Mouse (Mus musculus) T-helper 17 cell (primary cell): Measurements from ENCODE around the gene Cttnbp2nl.

Experiments
- in situ Hi-C, 2 experiments: fragments of 300-600 bp; cut with MboI, MseI; formaldehyde crosslinking; loops; 1 replicate in 1 of 2; 2 replicates in 1 of 2; pipeline ENCODE4 v1.15.1; 2025; ENCODE audit warnings: high pct_unique_total_duplicates in 2 of 2

Cttnbp2nl gene

GRCm38 (mm10) chr3:104979735-104980134, 73.2 kb downstream of the Cttnbp2nl start:
- in situ Hi-C loops = no loop called here

- in situ Hi-C loops = loop anchor here (5.0 to 10.0 kb wide), 2 partner anchors 183 to 195 kb away; partner anchors contain the start of genes Fam19a3 (in 1 of the 2), Ppm1j (in 1 of the 2) and Rhoc (in 1 of the 2)
Observed at GRCm38 (mm10) chr3:104967548-104968300, 85.2 kb downstream of the Cttnbp2nl start.

GRCm38 (mm10) chr3:104965991-104966554, 86.9 kb downstream of the Cttnbp2nl start:
- in situ Hi-C loops = loop anchor here (5.0 to 10.0 kb wide), 2 partner anchors 181 to 194 kb away; partner anchors contain the start of genes Fam19a3 (in 1 of the 2), Ppm1j (in 1 of the 2) and Rhoc (in 1 of the 2)

GRCm38 (mm10) chr3:104965070-104965855, 87.7 kb downstream of the Cttnbp2nl start:
- in situ Hi-C loops = loop anchor here (5.0 to 10.0 kb wide), 2 partner anchors 180 to 193 kb away; partner anchors contain the start of genes Fam19a3 (in 1 of the 2), Ppm1j (in 1 of the 2) and Rhoc (in 1 of the 2)

- in situ Hi-C loops = loop anchor here in 1 of 2 experiments (10.0 kb wide), 1 partner anchor 179 kb away; the partner anchor contains the start of genes Fam19a3, Ppm1j and Rhoc
Observed at GRCm38 (mm10) chr3:104963331-104964276, 89.3 kb downstream of the Cttnbp2nl start.

GRCm38 (mm10) chr3:104962866-104963265, 90.1 kb downstream of the Cttnbp2nl start:
- in situ Hi-C loops = loop anchor here in 1 of 2 experiments (10.0 kb wide), 1 partner anchor 178 kb away; the partner anchor contains the start of genes Fam19a3, Ppm1j and Rhoc

- in situ Hi-C loops = loop anchor here in 1 of 2 experiments (10.0 kb wide), 1 partner anchor 177 kb away; the partner anchor contains the start of genes Fam19a3, Ppm1j and Rhoc
Observed at GRCm38 (mm10) chr3:104962141-104962611, 90.8 kb downstream of the Cttnbp2nl start.

- in situ Hi-C loops = loop anchor here in 1 of 2 experiments (10.0 kb wide), 1 partner anchor 177 kb away; the partner anchor contains the start of genes Fam19a3, Ppm1j and Rhoc
Observed at GRCm38 (mm10) chr3:104961066-104962059, 91.6 kb downstream of the Cttnbp2nl start, which contains the start of gene Wnt2b. Gene Wnt2b (minus strand): TSS chr3:104961921.

GRCm38 (mm10) chr3:104960026-104961000, 92.6 kb downstream of the Cttnbp2nl start:
- in situ Hi-C loops = loop anchor here in 1 of 2 experiments (10.0 kb wide), 1 partner anchor 176 kb away; the partner anchor contains the start of genes Fam19a3, Ppm1j and Rhoc

GRCm38 (mm10) chr3:104956131-104956581, 96.8 kb downstream of the Cttnbp2nl start:
- in situ Hi-C loops = loop anchor here in 1 of 2 experiments (5.0 kb wide), 1 partner anchor 239 kb away; no protein-coding TSS in a partner anchor

- in situ Hi-C loops = no loop called here
Observed at GRCm38 (mm10) chr3:104954551-104954950, 98.4 kb downstream of the Cttnbp2nl start.

GRCm38 (mm10) chr3:104954137-104954536, 98.8 kb downstream of the Cttnbp2nl start:
- in situ Hi-C loops = no loop called here

- in situ Hi-C loops = no loop called here
Observed at GRCm38 (mm10) chr3:104952891-104953670, 99.9 kb downstream of the Cttnbp2nl start.
